Mouse (Mus musculus) heart, adult 2 months (tissue): ENCODE measurements around the gene Tob1.

Experiments
- CTCF ChIP-seq: fragments of 200-600 bp; IDR thresholded peaks from 2 replicates; pipeline ENCODE4 v1.8.1; 2022; ENCODE audit warnings: antibody characterized with exemption, mild to moderate bottlenecking, moderate library complexity
- POLR2A ChIP-seq: fragments of 200-500 bp; IDR thresholded peaks from 2 replicates; pipeline ENCODE4 v1.6.1; 2011; ENCODE audit warnings: mild to moderate bottlenecking, low read depth, low read length, control low read depth; ENCODE audit not compliant: insufficient read depth

GRCm38 (mm10) chr11:94221257-94221656, 10.0 kb downstream of the Tob1 start:
- TF ChIP-seq POLR2A (no peak), CTCF (no peak)
